Comparison of ENCODE assay signal across 10 mouse cellular contexts in genomic region chr17:78809019-78809418, GRCm38 (mm10). TPM values are rescaled to one million over a fixed set of nuclear protein-coding genes. Genes with fewer than 3 reads are reported as not detected.
DNase-seq lines count a peak whose midpoint lies in the region; ATAC-seq lines count a peak whose summit lies in the region.
"Had no signal": no experiment of that assay in that cellular context is flagged by ENCODE, and none has a peak within 500 bp of the region (broad histone marks: within the 10 kb centered on the region; RNA-seq: fewer than 3 reads in every experiment).

No protein-coding gene starts in this region.

- H3K27me3 ChIP-seq in hindbrain, embryonic 14.5 days (ENCODE audit: control insufficient read depth, insufficient read depth, low read length) = no peaks in the 10 kb centered on the region
- no peaks in the 10 kb centered on the region for H3K27me3 ChIP-seq in hindbrain, embryonic 10.5 days (ENCODE audit: insufficient read depth, poor library complexity, severe bottlenecking)

- no peaks in the 10 kb centered on the region for H3K9me3 ChIP-seq in hindbrain, embryonic 14.5 days (ENCODE audit: control insufficient read depth, low read length)
- no peaks in the 10 kb centered on the region for H3K9me3 ChIP-seq in hindbrain, embryonic 10.5 days

- no peak overlapping the region for H3K9ac ChIP-seq in hindbrain, embryonic 14.5 days

- ATAC-seq in hindbrain, embryonic 14.5 days (ENCODE audit: low FRiP score) = no peak
- ATAC-seq in activated CD4-positive, CD25-positive, alpha-beta regulatory T cell, adult 4 months = peak; percentile 76

- peaks cover 86% of the 10 kb centered on the region for H3K36me3 ChIP-seq in hindbrain, embryonic 14.5 days (replicated peaks; ENCODE audit: control insufficient read depth, insufficient read depth)
- peaks cover 55% of the 10 kb centered on the region for H3K36me3 ChIP-seq in hindbrain, embryonic 10.5 days

- no peak overlapping the region for H3K27ac ChIP-seq in hindbrain, embryonic 14.5 days
- no peak overlapping the region for H3K27ac ChIP-seq in hindbrain, embryonic 10.5 days

- H3K4me2 ChIP-seq in hindbrain, embryonic 14.5 days (replicated peaks) = no peak overlapping the region

- H3K4me3 ChIP-seq in hindbrain, embryonic 14.5 days (replicated peaks; ENCODE audit: low read length) = no peak overlapping the region
- H3K4me3 ChIP-seq in hindbrain, embryonic 10.5 days = no peak overlapping the region
- H3K4me3 ChIP-seq: erythroblast, embryonic 14.5 days had no signal

- no peaks in the 10 kb centered on the region for H3K4me1 ChIP-seq in hindbrain, embryonic 14.5 days (replicated peaks; ENCODE audit: control insufficient read depth, insufficient read depth, low read length)
- H3K4me1 ChIP-seq in hindbrain, embryonic 10.5 days (replicated peaks) = no peaks in the 10 kb centered on the region

- DNase-seq in hindbrain, embryonic 14.5 days (ENCODE audit: low spot score) = peak; percentile 57
- no peak for DNase-seq in hindbrain, embryonic 10.5 days (ENCODE audit: low spot score)
- DNase-seq in CD4-positive, CD25-positive, alpha-beta regulatory T cell, adult 2 months (ENCODE audit: low read depth, low spot score) = peak; percentile 52
- peak; percentile 5 for DNase-seq in hindlimb bud, embryonic 11.5 days (ENCODE audit: extremely low spot score, low read depth, low spot score)
- DNase-seq in kidney, adult 18-20 months = no peak
- DNase-seq in kidney, postnatal 10 days = no peak
- no peak for DNase-seq in thymus, postnatal 10 days (ENCODE audit: low spot score in 2 of 2)
- DNase-seq: adrenal gland, adult 8-10 months had no signal

RNA-seq across cellular contexts. Expression of gene Heatr5b, which starts 26.1 kb away (rescaled TPM):
- polyA plus RNA-seq in hindbrain, embryonic 14.5 days (2014; fragmentation: Nextera tagmentation; extraction: Ambion mirVana) = 20.1 and 21.4 TPM in 2 replicates
- polyA plus RNA-seq in hindbrain, embryonic 10.5 days (2016; fragmentation: Nextera tagmentation; extraction: Ambion mirVana) = 14.9 and 16.0 TPM in 2 replicates
- 1 to 10 TPM; 8.7 to 10.0 TPM for polyA plus RNA-seq in activated CD4-positive, CD25-positive, alpha-beta regulatory T cell, adult 4 months (2017; shearing (Covaris generic))

RNA-seq across cellular contexts. Expression of gene Gpatch11, which starts 26.3 kb away (rescaled TPM):
- polyA plus RNA-seq in hindbrain, embryonic 14.5 days (2014; fragmentation: Nextera tagmentation; extraction: Ambion mirVana) = 48.7 and 55.3 TPM in 2 replicates
- polyA plus RNA-seq in hindbrain, embryonic 10.5 days (2016; fragmentation: Nextera tagmentation; extraction: Ambion mirVana) = 34.3 and 36.2 TPM in 2 replicates
- 100 to 1,000 TPM in 1 of 2 experiments, 10 to 100 TPM in 1; 77.1 to 109 TPM for polyA plus RNA-seq in activated CD4-positive, CD25-positive, alpha-beta regulatory T cell, adult 4 months (2017; shearing (Covaris generic))

Comparison
In these comparisons a context has a peak if more than half of its experiments do, and no peak if none do; other contexts are left out.
1. DNase-seq: peak in hindbrain, embryonic 14.5 days (single experiment), CD4-positive, CD25-positive, alpha-beta regulatory T cell, adult 2 months (single experiment) and hindlimb bud, embryonic 11.5 days (single experiment); none in hindbrain, embryonic 10.5 days (single experiment), kidney, adult 18-20 months (single experiment), kidney, postnatal 10 days (single experiment) and thymus, postnatal 10 days (0 of 2).